Mouse (Mus musculus): ENCODE data around the gene Bbs12. TPM values are rescaled to one million over a fixed set of nuclear protein-coding genes. Genes with fewer than 3 reads are reported as not detected.

The Bbs12 gene
- polyA plus RNA-seq, 1 experiment from 2014 or later = 7.6 TPM

DNA sequence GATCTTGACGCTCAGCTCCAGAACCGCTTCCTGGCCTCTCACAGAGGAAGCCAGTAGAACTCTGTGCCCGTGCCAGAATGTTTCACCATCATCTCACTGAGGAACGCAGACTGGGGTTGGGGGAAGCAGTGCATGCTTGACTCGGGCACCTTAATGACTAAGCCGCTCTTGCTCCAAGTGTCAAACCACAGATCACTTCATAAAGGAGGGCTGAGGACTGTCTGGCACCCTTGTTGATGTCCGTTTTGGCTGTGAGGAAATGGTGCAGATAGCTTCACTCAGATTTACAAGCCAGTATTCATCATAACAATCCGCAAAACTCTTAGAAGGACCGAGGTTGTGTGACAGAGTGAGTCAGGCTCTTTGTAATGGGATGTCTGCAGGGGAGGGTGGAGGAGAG lies 48.4 kb downstream of the Bbs12 start:
- no peak overlapping the region for H3K27ac ChIP-seq (ENCODE audit: low read depth, low read length)
- no peaks in the 10 kb centered on the region for H3K4me1 ChIP-seq (ENCODE audit: control insufficient read depth, insufficient read depth, low read length)
- 84% methylated on average over 9 of the region's 9 CpGs for WGBS
- H3K4me2 ChIP-seq (ENCODE audit: low read depth) = no peak overlapping the region
- no peaks in the 10 kb centered on the region for H3K27me3 ChIP-seq (ENCODE audit: control insufficient read depth, insufficient read depth, low read length)
- DNase-seq (ENCODE audit: low spot score) (no peak), ATAC-seq (ENCODE audit: insufficient read depth, low FRiP score, low TSS enrichment) (no peak)
- H3K9me3 ChIP-seq (ENCODE audit: control insufficient read depth, low read length) = no peaks in the 10 kb centered on the region
- no peaks in the 10 kb centered on the region for H3K36me3 ChIP-seq (ENCODE audit: control insufficient read depth, insufficient read depth, low read length)
- H3K9ac ChIP-seq (ENCODE audit: low read length) = no peak overlapping the region
- no peak overlapping the region for H3K4me3 ChIP-seq (ENCODE audit: low read depth, low read length)

DNA sequence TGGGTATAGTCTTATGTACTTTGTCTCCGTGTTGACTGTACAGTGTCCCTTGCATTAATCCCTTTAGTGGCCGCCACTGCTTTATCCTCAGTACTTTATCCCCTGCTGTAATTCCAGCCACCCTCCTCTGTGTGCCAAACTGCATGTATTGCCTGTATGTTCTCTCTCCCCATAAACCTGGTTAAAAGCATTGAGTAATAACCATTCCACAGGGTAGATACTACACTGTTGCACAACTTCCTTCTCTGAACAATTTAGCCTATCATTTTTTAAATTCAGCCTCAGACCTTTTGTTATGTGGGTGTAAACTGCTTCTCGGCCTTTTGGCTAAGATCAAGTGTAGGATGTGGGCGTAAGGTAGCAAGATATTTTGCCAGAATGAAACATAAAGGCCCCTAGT lies 52.8 kb downstream of the Bbs12 start:
- Histone ChIP-seq H3K27ac (ENCODE audit: low read depth, low read length) (no peak overlapping the region), H3K4me3 (ENCODE audit: low read depth, low read length) (no peak overlapping the region), H3K9me3 (ENCODE audit: control insufficient read depth, low read length) (no peaks in the 10 kb centered on the region), H3K4me1 (ENCODE audit: control insufficient read depth, insufficient read depth, low read length) (no peaks in the 10 kb centered on the region), H3K9ac (ENCODE audit: low read length) (no peak overlapping the region), H3K4me2 (ENCODE audit: low read depth) (no peak overlapping the region), H3K27me3 (ENCODE audit: control insufficient read depth, insufficient read depth, low read length) (no peaks in the 10 kb centered on the region), H3K36me3 (ENCODE audit: control insufficient read depth, insufficient read depth, low read length) (no peaks in the 10 kb centered on the region)
- no peak for ATAC-seq (ENCODE audit: insufficient read depth, low FRiP score, low TSS enrichment)
- no peak for DNase-seq (ENCODE audit: low spot score)
- WGBS = 83% methylated on average over 4 of the region's 4 CpGs

DNA sequence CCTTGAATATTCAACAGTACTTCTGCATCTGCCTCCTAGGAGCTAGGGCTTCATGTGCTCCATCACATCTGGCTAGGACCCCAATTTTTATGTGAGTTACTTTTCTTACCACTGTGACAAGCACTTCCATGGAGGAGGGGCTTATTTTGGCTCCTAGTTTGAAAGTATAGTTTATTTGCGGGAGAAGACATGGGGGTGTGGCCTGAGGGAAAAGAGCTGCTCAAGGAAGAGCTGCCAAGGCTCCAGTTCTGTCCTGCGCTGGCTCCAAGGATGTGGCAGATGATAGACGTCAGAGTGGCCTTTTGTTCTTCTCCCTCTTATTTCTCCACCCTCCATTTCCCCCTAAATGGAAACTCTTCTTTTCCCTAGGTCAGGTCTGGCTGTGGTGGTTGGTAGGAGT lies 53.6 kb downstream of the Bbs12 start:
- Histone ChIP-seq H3K27ac (ENCODE audit: low read depth, low read length) (no peak overlapping the region), H3K9me3 (ENCODE audit: control insufficient read depth, low read length) (no peaks in the 10 kb centered on the region), H3K9ac (ENCODE audit: low read length) (no peak overlapping the region), H3K4me2 (ENCODE audit: low read depth) (no peak overlapping the region), H3K4me1 (ENCODE audit: control insufficient read depth, insufficient read depth, low read length) (no peaks in the 10 kb centered on the region), H3K4me3 (ENCODE audit: low read depth, low read length) (no peak overlapping the region), H3K27me3 (ENCODE audit: control insufficient read depth, insufficient read depth, low read length) (no peaks in the 10 kb centered on the region), H3K36me3 (ENCODE audit: control insufficient read depth, insufficient read depth, low read length) (no peaks in the 10 kb centered on the region)
- ATAC-seq (ENCODE audit: insufficient read depth, low FRiP score, low TSS enrichment) (no peak), DNase-seq (ENCODE audit: low spot score) (no peak)
- 56% methylated on average over 3 of the region's 3 CpGs for WGBS

DNA sequence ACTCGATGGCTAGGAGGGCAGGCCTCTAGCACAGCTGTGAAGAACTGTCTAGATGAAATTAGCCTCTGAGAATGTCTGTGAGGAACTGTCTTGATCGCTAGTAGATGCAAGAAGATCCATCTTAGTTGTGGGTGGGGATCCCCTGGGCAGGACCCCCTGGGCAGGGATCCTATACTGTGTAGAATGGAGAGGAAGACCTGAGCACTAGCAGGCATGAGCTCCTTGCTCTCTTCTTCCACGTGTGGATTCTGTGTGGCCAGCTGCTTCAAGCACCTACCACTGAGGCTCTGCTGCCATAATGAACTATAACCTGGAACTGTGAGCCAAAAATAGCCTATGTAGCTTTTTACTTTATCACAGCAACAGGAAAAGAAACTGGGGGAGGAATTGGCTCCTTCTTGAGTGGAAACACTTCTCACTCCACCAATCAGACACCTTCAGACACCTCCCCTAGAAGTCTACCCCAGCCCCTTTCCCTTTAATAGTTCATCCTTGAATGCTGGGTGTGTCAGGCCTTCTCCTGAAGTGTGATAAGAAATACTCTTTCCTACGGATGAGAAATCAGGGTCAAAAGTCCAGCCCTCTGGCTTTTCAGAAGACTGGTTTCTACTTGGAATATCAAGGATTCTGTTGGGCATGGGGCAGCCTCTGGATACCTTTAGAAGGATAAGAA lies 54.2 kb downstream of the Bbs12 start:
- 65% methylated on average over 4 of the region's 4 CpGs for WGBS
- no peaks in the 10 kb centered on the region for H3K4me1 ChIP-seq (ENCODE audit: control insufficient read depth, insufficient read depth, low read length)
- no peak for ATAC-seq (ENCODE audit: insufficient read depth, low FRiP score, low TSS enrichment)
- no peak for DNase-seq (ENCODE audit: low spot score)
- no peaks in the 10 kb centered on the region for H3K9me3 ChIP-seq (ENCODE audit: control insufficient read depth, low read length)
- no peak overlapping the region for H3K27ac ChIP-seq (ENCODE audit: low read depth, low read length)
- H3K36me3 ChIP-seq (ENCODE audit: control insufficient read depth, insufficient read depth, low read length) = no peaks in the 10 kb centered on the region
- no peak overlapping the region for H3K4me2 ChIP-seq (ENCODE audit: low read depth)
- no peak overlapping the region for H3K4me3 ChIP-seq (ENCODE audit: low read depth, low read length)
- H3K27me3 ChIP-seq (ENCODE audit: control insufficient read depth, insufficient read depth, low read length) = no peaks in the 10 kb centered on the region
- no peak overlapping the region for H3K9ac ChIP-seq (ENCODE audit: low read length)

DNA sequence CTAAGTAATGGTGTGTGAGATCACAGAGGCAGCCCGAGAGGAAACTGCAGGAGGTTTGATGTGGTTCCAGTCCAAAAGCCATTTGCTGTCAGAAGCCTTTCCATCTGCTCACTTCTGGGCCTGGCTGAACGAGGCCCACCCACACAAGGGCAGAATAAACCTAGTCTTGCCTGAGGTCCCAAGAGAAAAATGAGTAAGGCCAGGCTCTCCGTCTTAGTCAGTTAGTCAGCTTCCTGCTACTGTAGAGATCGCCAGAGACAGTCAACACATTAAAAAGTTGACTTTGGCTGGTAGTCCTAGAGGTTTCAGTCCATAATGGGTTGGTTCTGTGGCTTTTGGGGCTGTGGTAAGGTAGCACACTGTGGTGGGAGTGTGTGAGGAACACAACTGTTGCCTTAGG lies 58.1 kb downstream of the Bbs12 start:
- Histone ChIP-seq H3K9ac (ENCODE audit: low read length) (no peak overlapping the region), H3K4me1 (ENCODE audit: control insufficient read depth, insufficient read depth, low read length) (no peaks in the 10 kb centered on the region), H3K36me3 (ENCODE audit: control insufficient read depth, insufficient read depth, low read length) (no peaks in the 10 kb centered on the region), H3K27me3 (ENCODE audit: control insufficient read depth, insufficient read depth, low read length) (no peaks in the 10 kb centered on the region), H3K27ac (ENCODE audit: low read depth, low read length) (no peak overlapping the region), H3K9me3 (ENCODE audit: control insufficient read depth, low read length) (no peaks in the 10 kb centered on the region), H3K4me3 (ENCODE audit: low read depth, low read length) (no peak overlapping the region), H3K4me2 (ENCODE audit: low read depth) (no peak overlapping the region)
- DNase-seq (ENCODE audit: low spot score) = no peak
- WGBS = 71% methylated on average over 4 of the region's 4 CpGs
- ATAC-seq (ENCODE audit: insufficient read depth, low FRiP score, low TSS enrichment) = no peak

Other genes with a start within 250 kb of the Bbs12 start
- gene Adad1, start 249.0 kb upstream of the Bbs12 start, polyA plus RNA-seq (2014; fragmentation: Nextera tagmentation; extraction: Ambion mirVana) = 0.23 and 0.40 TPM in 2 replicates
- 0.21 and 0.59 TPM in 2 replicates for gene Il2, start 186.6 kb upstream of the Bbs12 start, polyA plus RNA-seq (2014; fragmentation: Nextera tagmentation; extraction: Ambion mirVana)
- gene Il21, start 79.9 kb upstream of the Bbs12 start, polyA plus RNA-seq (2014; fragmentation: Nextera tagmentation; extraction: Ambion mirVana) = not detected in 2 replicates
- 1.3 and 2.1 TPM in 2 replicates for gene Cetn4, start 154 bp downstream of the Bbs12 start, polyA plus RNA-seq (2014; fragmentation: Nextera tagmentation; extraction: Ambion mirVana)
- gene Fgf2, start 35.8 kb downstream of the Bbs12 start, polyA plus RNA-seq (2014; fragmentation: Nextera tagmentation; extraction: Ambion mirVana) = 0.31 and 0.41 TPM in 2 replicates
- 36.6 and 40.6 TPM in 2 replicates for gene Spata5, start 107.3 kb downstream of the Bbs12 start, polyA plus RNA-seq (2014; fragmentation: Nextera tagmentation; extraction: Ambion mirVana)
- 3.7 and 3.8 TPM in 2 replicates for gene Nudt6, start 107.7 kb downstream of the Bbs12 start, polyA plus RNA-seq (2014; fragmentation: Nextera tagmentation; extraction: Ambion mirVana)